Mouse (Mus musculus) layer of hippocampus, adult 11-12 months (tissue): ENCODE data around the gene Wrb.

Experiments used
- DNase-seq: peaks from one replicate; pipeline ENCODE4 v3.0.0; 2022; ENCODE audit warnings: low spot score

Gene Wrb

DNA sequence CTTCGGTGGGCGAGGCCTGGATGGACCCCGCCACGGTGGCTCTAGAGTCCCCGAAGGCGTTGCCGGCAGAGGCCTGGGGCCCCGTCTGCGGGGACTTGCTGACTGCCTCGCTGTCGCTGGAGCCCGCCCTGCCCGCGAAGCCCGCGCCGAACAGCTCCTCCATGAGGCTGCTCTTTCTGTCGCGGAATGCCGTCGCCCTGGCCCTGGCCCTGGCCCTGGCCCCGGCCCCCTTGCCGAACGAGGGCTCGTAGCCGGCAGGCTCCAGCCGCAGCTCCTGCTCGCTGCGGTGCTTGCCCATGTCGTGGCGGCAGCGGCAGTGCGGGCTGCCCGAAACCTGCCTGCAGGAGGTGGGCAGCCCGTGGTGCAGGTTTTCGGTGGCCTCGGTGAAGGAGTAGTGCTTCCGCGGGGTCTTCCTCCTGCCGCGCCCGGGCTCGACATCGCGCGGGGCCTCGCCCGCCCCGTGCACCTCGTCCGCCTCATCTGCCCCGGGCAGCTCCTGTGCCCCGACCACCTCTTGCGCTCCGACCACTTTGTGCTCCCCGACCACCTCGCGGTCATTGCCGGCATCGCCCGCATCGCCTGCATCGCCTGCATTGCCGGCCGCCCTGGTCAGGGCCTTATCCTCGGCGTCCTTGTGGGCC is 14.0 kb downstream of the Wrb start:
- peak; percentile 35 for DNase-seq

DNA sequence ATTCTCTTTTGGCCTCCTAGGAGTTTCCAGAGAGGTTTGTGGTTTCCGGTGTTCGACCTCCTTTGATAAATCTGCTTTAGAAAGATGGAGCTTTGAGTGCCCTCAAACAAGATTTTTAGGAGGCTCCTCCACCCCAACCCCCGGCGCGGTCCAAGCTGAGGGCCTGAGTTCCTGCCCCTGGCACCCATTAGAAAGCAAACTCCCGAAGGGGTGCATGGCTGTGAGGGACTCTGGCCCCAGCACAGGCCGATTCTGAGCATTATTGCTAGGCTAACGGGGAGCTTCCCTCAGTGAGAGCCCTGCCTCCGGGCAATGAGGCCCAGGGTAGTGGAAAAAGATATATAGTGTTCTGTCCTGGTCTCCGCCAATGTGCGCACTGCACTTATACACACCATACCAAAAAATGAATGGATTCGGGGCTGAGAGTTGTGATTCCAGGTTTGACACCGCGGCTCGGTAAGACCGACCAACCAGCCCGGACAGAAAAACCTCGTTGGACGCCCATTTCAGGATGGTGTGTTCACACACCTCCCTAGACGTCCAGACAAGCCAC is 14.7 kb downstream of the Wrb start:
- DNase-seq, result no peak

DNA sequence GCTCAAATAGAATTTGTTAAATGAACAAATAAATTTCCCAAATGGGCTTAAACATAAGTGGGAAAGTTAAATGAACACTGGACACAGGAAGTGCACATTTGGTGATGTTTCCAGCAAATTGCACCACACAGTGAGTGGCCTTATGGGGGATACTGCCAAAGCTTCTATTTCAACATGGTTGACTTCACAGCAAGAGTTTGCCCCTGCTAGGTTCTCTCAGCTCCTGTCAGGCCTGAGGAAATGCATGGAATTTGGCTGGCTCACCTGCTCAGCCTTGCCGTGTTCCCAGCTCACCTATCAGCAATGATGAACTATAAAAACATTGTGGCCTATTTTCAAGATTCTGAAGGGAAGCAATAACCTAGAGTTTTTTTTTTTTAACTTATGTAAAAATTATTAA is 15.7 kb downstream of the Wrb start:
- DNase-seq, result no peak

DNA sequence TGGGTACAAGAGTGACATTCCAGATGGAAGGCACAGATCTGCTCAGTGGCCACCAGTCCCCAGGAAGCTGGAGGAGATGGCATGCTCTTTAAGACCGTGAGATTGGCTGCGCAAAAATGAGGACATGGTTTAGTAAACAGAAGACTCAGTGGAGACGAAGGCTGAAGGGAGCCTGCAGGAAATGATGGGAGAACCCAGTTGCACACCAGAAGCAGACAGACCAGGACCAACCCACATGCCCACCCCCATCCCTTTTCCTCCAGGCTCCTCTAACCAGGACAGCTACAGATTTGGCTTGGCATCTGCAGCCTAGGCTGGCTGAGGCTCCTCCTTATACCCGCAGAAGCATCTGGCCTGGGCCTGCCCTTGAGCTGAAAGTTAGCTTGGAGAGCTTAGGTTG is 16.1 kb downstream of the Wrb start:
- DNase-seq, result no peak

DNA sequence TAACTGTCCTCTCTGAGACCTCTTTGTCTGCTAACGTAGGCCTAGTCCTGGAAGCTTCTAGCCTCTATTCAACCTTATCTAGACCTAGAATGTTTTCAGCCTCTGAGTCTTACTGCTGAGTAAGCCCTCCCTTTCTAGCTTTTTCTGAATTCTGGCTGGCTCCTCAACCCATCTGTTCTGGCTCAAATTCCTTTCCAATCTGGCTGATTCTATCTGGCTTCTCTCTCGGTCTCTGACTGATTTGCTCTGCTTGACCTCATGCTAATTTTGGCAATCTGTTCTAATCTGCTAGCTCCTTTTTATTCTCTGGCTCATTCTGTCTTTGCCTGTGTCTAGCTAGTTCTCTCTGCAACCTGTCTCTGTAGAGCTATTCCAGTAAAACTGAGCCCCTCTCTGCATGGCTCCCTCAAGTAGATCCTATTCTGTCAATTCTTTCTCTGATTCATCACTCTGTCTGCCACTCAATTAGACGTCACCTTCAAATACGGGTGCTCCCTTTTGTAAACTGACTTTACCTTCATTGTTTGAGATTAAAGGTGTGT is 20.6 kb downstream of the Wrb start:
- DNase-seq, result no peak

DNA sequence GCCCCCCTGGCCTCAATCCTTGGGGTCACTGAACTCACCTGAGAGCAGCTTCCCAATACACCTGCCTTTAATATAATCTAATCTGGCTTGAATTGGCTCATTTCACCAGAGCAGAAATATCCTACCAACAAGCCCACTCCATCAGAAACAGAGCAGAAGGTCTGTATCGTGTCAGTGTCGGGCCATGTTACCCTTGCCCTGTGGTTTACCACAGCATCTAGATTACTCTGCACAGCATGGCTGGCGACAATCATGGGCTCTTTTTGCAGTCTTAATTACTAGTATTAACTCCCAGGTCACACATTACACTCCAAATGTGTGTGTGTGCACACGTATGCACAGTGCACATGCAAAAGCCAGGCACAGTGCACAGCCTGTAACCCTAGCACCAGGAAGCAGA is 23.6 kb downstream of the Wrb start:
- no peak for DNase-seq

DNA sequence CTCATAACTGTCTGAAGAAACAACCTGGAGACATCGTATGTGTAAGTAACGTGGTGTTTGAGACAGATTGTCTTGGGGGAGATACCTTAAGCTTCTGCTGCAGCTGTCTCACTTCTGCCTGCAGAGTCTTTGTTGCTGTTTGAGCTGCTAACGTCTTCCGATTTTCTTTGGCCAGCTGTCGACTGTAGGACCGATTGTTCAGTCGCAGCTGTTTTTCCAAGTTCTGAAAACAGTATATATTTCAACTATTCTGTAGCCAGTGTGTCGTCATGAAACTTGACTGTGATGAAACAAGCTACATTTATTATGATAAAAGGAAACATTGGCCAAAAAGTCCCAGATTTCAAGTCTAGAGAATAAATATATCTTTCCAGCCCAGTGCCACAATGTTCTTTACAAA is 28.4 kb downstream of the Wrb start:
- no peak for DNase-seq

DNA sequence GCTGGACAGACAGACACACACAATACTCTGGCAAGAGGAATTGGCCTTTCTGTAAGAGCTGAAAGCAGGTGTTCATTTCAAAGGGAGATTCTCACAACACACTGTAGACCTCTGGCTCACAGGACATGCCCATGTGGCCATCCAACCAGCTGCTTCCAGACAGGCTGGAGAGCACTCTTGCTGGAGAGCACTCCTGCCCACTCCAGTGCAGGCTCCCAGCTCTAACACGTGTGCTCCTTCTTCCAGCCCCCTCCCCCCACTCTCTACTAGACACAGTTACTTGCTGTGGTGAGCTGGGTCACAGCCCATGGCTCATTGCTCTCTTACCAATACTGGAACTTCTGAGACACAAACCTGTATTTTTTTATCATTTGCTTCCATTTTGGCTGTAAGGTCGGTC is 30.2 kb downstream of the Wrb start:
- no peak for DNase-seq

DNA sequence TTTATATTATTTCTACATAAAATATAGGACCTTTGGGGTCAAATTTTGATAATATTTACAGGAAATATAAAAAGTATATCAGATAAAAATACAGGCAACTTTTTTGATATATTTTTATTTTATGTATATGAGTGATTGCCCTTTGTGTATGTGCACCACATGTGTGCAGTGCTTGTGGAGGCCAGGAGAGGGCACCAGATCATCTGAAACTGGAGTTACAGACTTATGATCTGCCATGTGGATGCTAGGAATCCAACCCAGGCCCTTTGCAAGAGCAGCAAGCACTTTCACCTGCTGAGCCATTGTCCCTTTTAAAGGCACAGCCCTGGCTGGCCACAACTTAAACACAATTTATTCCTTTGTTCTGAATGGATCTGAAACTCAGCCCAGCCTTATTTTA is 33.9 kb downstream of the Wrb start:
- no peak for DNase-seq

DNA sequence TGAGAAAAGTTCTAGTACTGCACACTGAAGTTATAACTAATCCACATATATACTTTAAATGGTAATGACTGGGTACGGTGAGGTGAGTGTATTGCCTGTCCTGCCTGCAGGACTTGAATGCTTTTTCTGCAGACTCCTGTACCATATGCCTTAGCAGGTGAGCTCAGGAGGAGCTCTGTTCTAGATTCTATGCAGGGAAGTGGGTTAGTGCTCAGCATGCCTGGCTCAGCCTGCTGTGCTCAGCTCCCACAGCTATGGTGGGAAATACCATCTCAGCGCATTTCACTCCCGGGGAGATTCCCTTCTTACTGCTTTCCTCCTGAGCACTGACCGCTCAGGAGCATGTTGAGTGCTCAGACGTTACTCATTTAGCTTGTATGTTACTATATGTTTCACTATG is 42.4 kb downstream of the Wrb start:
- no peak for DNase-seq

DNA sequence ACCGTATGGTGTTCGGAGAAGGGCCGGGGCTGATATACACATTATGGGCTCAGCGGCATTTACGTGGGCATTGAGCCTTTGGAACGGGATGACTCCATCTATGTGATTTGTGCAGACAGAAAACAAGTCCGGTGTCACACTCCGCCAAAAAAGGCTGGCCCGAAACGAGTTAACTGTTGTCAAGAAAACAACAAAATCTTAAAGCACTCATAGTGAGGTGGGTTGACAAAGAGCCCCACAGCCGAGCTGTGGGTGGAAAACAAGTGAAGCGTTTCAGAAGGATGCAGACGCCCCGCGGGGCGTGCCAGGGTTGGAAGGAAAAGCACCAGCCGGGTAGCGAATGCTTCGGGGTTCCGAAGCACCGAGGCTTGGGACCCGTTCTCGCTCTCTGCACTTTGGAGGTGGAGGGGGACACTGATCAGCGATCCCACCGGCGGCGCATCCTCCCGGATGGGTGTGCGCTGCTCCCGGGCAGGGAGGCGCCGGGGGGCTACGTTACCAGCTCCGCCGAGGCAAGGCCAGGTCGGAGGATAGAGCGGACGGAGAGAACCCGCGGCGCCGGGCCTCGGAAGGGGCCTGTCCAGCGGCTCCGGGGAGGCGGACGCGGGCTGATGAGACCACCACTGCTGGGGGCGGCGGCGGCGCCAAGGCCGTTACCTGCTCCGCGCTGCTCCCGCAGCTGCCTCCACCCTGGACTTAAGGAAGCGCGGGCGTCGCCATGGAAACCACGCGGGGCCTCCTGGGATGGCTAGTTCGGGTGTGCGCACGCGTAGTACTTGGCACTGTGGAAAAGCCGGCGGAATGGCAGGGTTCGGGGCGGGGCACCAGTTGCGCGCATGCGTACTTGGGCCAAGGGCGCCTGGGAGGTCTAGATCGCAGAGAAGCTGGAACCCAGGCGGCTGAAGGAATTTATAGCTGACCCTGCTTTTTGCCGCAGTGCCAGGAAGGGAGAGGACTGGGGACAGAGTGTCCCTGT is 46.6 kb downstream of the Wrb start, which contains the start of gene Lca5l:
TSS of gene Lca5l (minus strand) at position 741 of the 976 bp plus-strand sequence.
- peak; percentile 100 for DNase-seq

DNA sequence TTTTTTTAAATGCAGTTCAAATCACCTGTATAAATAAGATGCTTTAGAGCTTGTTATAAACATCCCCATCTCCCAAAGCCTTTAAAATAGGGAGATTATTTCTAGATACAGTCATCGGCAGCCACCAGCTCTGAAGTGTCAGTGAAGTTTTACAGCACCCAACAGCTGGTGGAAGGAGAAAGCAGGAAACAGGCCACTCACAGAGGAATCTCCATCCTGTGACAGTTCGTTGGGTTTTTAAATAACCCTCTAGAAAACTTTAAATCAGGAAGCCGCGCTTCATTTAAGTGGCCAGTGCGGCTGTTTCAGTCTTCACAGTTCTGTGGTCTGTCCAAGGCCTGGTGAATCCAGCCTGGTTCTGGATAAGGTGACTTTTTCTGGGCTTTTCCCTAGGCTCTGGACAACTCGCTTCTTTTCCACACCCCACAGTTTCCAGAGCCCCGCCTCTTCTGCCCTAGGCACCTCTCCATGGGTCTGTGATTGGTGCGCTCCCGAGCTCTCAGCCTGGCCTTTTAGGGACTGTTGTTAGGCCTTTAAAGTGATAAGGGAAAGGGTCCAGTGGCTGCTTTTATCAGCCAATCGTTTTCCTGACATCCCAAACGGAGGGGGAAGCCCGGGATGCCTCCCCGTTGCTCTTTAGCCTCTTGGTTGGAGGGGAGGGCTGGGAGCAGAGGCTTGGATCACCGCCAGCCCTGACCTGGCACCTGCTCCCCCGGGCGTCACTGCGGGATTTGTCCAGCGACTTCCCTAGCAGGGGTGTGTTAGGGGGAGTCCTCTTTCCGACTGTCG is 54.9 kb downstream of the Wrb start, which contains the start of gene Sh3bgr:
TSS of gene Sh3bgr (plus strand) at position 538 of the 789 bp plus-strand sequence.
- DNase-seq, result peak; percentile 21

DNA sequence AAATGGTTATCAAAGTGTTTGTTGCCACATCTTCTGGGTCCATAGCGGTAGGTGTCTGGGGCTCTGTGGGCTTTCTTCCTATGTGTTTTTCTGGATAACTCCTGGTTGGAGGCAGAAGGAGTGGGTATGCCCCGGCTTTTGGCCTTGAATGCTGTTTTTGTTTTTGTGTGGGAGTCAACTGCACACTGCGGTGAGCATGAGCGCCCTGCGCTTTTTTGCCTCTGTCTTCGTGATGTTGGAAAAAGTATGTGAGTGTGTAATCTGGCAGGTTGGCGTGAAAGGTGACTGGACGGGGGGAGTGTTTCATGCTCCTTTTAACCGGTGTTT is 55.5 kb downstream of the Wrb start:
- DNase-seq, result no peak

DNA sequence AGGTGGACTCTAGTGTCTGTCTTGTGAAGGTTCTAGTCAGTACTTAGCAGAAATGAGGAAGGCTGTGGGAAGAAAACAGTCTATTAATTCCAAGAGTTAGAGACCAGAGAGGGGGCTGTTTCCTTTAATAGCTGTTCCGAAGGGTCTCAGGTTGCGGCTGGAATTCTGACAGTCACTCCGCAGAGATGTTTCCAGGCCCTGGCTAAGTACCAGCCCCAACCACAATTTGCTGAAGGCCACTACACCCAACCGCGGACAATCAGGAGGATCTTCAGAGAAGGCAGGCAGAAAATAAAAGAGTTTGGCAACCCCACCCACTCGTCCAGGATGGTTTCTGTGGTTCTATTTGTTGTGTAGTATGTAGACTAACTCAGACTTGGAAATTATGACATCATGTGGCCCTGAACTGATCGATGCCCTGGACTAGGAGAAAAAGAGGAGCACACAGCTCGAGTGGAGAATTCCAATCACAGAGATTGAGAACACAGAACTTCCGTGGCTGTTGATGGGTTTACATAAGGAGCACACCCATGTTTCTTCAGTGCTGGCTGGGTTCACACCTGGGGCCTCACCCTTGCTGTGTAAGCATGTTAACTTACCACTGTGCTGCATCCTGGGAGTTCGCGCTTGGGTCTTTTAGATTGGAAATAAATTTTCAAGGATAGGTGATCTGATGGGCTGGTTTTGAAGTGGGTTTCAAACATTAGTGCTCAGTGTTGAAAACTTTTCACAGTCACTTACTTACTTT is 56.5 kb downstream of the Wrb start:
- DNase-seq, result no peak
